ENCODE assay signal across 15 mouse cellular contexts in genomic region chr3:129279441-129279840, GRCm38 (mm10). TPM values are rescaled to one million over a fixed set of nuclear protein-coding genes. Genes with fewer than 3 reads are reported as not detected.
"Had no signal": no experiment of that assay in that cellular context is flagged by ENCODE, and none has a peak within 500 bp of the region (broad histone marks: within the 10 kb centered on the region; RNA-seq: fewer than 3 reads in every experiment).

No protein-coding gene starts in this region.

- ATAC-seq: hindbrain, embryonic 16.5 days; inflammation-experienced regulatory T-cells, adult 6 months; intestine, embryonic 15.5 days; intestine, postnatal 0 days had no signal

- DNase-seq: gastrocnemius, postnatal 14 days; gastrocnemius, postnatal 36 days; heart, postnatal 10 days; heart, postnatal 4 days; kidney, adult 18-20 months; kidney, adult 8-10 months; kidney, postnatal 10 days; kidney, postnatal 25 days; kidney, postnatal 4 days; liver; liver, embryonic 13.5 days had no signal

RNA-seq across cellular contexts. Expression of gene Enpep, which starts 53.1 kb away (rescaled TPM):
- polyA plus RNA-seq: inflammation-experienced regulatory T-cells, adult 6 months had no signal
